Mouse (Mus musculus): ENCODE results near the gene Wfdc11. TPM values are rescaled to one million over a fixed set of nuclear protein-coding genes. Genes with fewer than 3 reads are reported as not detected.

Gene Wfdc11
- polyA plus RNA-seq, 1 experiment = not detected

DNA sequence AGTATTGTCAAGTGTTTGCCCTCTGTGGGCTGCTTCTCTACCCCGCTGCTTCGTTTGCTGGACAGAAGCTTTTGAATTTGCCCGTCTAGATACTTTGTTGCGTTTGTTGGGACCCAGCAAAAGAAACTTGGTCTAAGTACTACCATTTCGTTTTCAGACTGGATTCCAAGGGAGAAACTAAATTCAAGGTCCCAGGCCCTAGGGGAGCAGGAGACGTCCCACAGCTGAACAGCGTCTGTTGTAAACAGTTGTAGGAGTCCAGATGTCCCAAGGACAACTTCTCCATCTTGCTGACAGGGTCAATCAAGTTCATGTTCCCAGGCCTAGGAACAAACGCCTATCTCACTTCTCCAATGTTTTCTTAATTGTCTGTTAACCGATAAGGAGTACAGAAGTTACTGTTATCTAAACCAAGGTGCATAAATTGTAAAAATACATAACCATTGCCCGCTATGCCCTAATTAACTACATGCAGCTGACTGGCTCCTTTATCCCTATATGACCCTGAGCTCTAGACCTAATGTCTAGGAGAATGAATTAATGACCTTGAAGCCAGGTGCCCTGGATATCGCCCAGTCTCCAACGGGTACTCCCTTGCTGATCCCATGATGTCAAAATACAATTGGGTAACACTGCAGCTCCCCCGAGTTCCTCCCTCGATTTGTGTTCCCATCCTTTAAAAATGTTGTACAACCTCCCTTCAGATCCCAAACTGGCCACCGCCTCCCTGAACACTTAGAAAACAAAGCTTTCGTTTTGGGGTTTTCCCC lies 3.2 kb upstream of the Wfdc11 start:
- TF ChIP-seq CTCF (IDR thresholded peaks at IDR 0.05; ENCODE audit: borderline replicate concordance, control insufficient read depth, extremely low read depth, insufficient read depth, low read length, poor library complexity) = no peak
- no peak for TF ChIP-seq POLR2A (IDR thresholded peaks at IDR 0.05; ENCODE audit: control insufficient read depth, extremely low read depth, insufficient read depth, low read length, poor library complexity)
- H3K4me3 ChIP-seq (ENCODE audit: control insufficient read depth, insufficient read depth, low read length) = no peak overlapping the region
- H3K27me3 ChIP-seq (ENCODE audit: control insufficient read depth, insufficient read depth, low read length) = no peaks in the 10 kb centered on the region
- H3K36me3 ChIP-seq (ENCODE audit: control insufficient read depth, insufficient read depth, low read length) = no peaks in the 10 kb centered on the region
- peaks cover 9% of the 10 kb centered on the region for H3K4me1 ChIP-seq (replicated peaks; ENCODE audit: control insufficient read depth, insufficient read depth, low read length)
- WGBS = 96% methylated on average over 16 of the region's 16 CpGs
- H3K27ac ChIP-seq (ENCODE audit: control insufficient read depth, insufficient read depth, low read length) = no peak overlapping the region
- DNase-seq = no peak

DNA sequence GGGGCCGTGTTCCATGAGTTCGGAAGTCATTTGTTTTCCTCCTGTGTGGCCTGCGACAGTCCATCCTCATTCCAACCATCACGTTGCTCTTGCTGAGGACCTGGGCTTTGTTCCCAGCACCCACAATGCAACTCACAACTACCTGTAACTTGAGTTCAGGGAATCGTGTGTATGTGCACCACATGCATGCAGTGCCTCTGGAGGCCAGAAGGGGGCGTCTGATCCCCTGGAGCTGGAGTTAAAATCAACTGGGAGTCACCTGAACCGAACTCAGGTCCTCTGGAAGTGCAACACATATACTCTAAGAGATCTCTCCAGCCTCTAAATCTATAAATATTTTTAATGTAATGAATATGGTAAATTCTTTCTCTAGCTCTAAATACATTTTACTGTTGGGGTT lies 2.2 kb upstream of the Wfdc11 start:
- peaks cover 8% of the 10 kb centered on the region for H3K4me1 ChIP-seq (replicated peaks; ENCODE audit: control insufficient read depth, insufficient read depth, low read length)
- H3K27me3 ChIP-seq (ENCODE audit: control insufficient read depth, insufficient read depth, low read length) = no peaks in the 10 kb centered on the region
- H3K36me3 ChIP-seq (ENCODE audit: control insufficient read depth, insufficient read depth, low read length) = no peaks in the 10 kb centered on the region
- H3K4me3 ChIP-seq (ENCODE audit: control insufficient read depth, insufficient read depth, low read length) = no peak overlapping the region
- DNase-seq = no peak
- TF ChIP-seq POLR2A (IDR thresholded peaks at IDR 0.05; ENCODE audit: control insufficient read depth, extremely low read depth, insufficient read depth, low read length, poor library complexity) = no peak
- TF ChIP-seq CTCF (IDR thresholded peaks at IDR 0.05; ENCODE audit: borderline replicate concordance, control insufficient read depth, extremely low read depth, insufficient read depth, low read length, poor library complexity) = no peak
- 84% methylated on average over 7 of the region's 7 CpGs for WGBS
- H3K27ac ChIP-seq (ENCODE audit: control insufficient read depth, insufficient read depth, low read length) = no peak overlapping the region

DNA sequence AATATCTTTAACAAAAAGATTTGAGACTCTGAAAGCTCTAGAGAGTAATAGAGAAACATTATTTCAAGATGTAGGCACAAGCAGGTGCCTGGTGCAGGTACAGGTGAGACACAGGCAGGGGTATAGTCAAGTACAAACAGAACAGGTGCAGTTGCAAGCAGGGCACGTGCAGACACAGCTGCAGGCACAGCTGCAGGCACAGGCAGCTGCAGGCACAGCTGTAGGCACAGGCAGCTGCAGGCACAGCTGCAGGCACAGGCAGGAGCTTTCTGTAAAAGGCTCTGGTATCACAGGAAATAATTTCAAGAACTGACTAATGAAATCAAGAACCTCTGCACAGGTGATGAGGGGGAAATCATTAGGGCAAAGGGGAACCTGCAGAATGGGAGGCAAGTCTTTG lies 2.9 kb downstream of the Wfdc11 start:
- no peak for TF ChIP-seq CTCF (IDR thresholded peaks at IDR 0.05; ENCODE audit: borderline replicate concordance, control insufficient read depth, extremely low read depth, insufficient read depth, low read length, poor library complexity)
- no peak for TF ChIP-seq POLR2A (IDR thresholded peaks at IDR 0.05; ENCODE audit: control insufficient read depth, extremely low read depth, insufficient read depth, low read length, poor library complexity)
- DNase-seq = no peak
- no peaks in the 10 kb centered on the region for H3K36me3 ChIP-seq (ENCODE audit: control insufficient read depth, insufficient read depth, low read length)
- no peak overlapping the region for H3K27ac ChIP-seq (ENCODE audit: control insufficient read depth, insufficient read depth, low read length)
- H3K4me3 ChIP-seq (ENCODE audit: control insufficient read depth, insufficient read depth, low read length) = no peak overlapping the region
- H3K27me3 ChIP-seq (ENCODE audit: control insufficient read depth, insufficient read depth, low read length) = no peaks in the 10 kb centered on the region
- whole genome bisulfite sequencing = 30% methylated on average over 1 of the region's 1 CpGs
- no peaks in the 10 kb centered on the region; the same call in 1 of the 2 replicates for H3K4me1 ChIP-seq (replicated peaks; ENCODE audit: control insufficient read depth, insufficient read depth, low read length)

DNA sequence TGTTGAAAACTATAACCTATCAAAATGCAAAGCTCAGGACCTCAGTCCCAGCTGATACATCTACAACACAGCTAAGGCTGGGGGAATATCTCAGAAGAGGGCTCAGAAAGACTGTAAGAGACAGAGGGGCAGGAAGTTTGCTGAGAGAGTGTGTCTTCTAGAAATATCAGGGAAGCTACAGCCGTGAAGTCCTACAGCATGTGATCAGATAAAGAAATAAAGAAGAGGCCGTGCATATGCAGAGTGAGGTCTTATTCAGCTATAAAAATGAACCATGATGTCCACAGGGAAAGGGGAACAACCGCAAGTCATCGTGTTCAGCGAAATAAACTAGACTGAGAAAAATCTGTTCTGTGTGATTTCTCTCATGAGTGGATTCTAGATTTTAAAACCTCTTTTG lies 3.6 kb downstream of the Wfdc11 start:
- Histone ChIP-seq H3K4me1 (replicated peaks; ENCODE audit: control insufficient read depth, insufficient read depth, low read length) (no peaks in the 10 kb centered on the region; the same call in 1 of the 2 replicates), H3K27me3 (ENCODE audit: control insufficient read depth, insufficient read depth, low read length) (no peaks in the 10 kb centered on the region), H3K36me3 (ENCODE audit: control insufficient read depth, insufficient read depth, low read length) (no peaks in the 10 kb centered on the region), H3K4me3 (ENCODE audit: control insufficient read depth, insufficient read depth, low read length) (no peak overlapping the region), H3K27ac (ENCODE audit: control insufficient read depth, insufficient read depth, low read length) (no peak overlapping the region)
- no peak for TF ChIP-seq CTCF (IDR thresholded peaks at IDR 0.05; ENCODE audit: borderline replicate concordance, control insufficient read depth, extremely low read depth, insufficient read depth, low read length, poor library complexity)
- no peak for TF ChIP-seq POLR2A (IDR thresholded peaks at IDR 0.05; ENCODE audit: control insufficient read depth, extremely low read depth, insufficient read depth, low read length, poor library complexity)
- DNase-seq = no peak
- 77% methylated on average over 5 of the region's 5 CpGs for WGBS

DNA sequence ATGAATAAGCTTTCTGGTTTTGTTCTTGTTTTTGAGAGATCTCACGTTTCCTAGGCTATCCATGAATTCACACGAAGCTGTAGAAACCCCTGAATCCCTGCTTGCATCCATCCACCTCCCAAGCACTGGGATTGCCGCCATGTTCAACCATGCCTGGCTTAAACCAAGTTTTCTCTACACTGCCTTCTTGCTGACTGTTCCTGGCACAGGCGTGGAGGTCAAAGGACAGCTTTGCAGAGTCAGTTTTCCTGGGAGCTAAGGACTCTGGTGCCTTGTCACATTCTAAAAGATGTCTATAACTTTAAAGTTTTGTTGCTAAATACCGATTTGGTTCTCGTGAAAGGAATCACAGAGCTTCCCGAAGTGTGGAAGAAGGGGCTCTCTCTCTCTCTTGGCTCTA lies 9.0 kb downstream of the Wfdc11 start:
- Histone ChIP-seq H3K36me3 (ENCODE audit: control insufficient read depth, insufficient read depth, low read length) (no peaks in the 10 kb centered on the region), H3K27me3 (ENCODE audit: control insufficient read depth, insufficient read depth, low read length) (no peaks in the 10 kb centered on the region), H3K27ac (ENCODE audit: control insufficient read depth, insufficient read depth, low read length) (no peak overlapping the region), H3K4me3 (ENCODE audit: control insufficient read depth, insufficient read depth, low read length) (no peak overlapping the region), H3K4me1 (replicated peaks; ENCODE audit: control insufficient read depth, insufficient read depth, low read length) (no peaks in the 10 kb centered on the region)
- TF ChIP-seq CTCF (IDR thresholded peaks at IDR 0.05; ENCODE audit: borderline replicate concordance, control insufficient read depth, extremely low read depth, insufficient read depth, low read length, poor library complexity) (no peak), POLR2A (IDR thresholded peaks at IDR 0.05; ENCODE audit: control insufficient read depth, extremely low read depth, insufficient read depth, low read length, poor library complexity) (no peak)
- no peak for DNase-seq
- WGBS = 93% methylated on average over 7 of the region's 7 CpGs

DNA sequence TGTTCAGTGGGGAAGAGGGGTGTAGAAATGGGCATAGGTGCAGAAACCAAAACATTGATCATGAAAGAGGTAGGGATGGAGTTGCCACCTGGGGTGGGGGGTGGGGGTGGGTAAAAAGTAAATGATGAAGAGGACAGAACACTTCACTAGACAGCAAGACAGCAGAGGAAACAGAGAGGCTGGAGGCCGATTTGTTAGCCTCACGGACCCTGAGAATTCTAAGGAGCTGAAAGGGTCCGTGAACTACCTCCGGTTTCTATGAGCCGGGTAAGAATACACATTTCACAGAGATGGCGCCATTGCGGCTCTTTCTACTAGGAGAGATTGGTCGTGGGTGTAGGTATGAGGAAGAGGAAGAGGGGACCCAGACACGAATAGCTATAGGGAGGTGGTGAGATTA lies 17.4 kb downstream of the Wfdc11 start, which contains the start of gene Wfdc9:
Wfdc9 (minus strand) TSS at position 101 of the 400 bp plus-strand sequence.
- WGBS = 74% methylated on average over 9 of the region's 9 CpGs
- H3K4me1 ChIP-seq (replicated peaks; ENCODE audit: control insufficient read depth, insufficient read depth, low read length) = no peaks in the 10 kb centered on the region
- H3K27me3 ChIP-seq (ENCODE audit: control insufficient read depth, insufficient read depth, low read length) = no peaks in the 10 kb centered on the region

More for the DNA sequence above, 17.4 kb downstream of the Wfdc11 start, which contains the start of gene Wfdc9:
- TF ChIP-seq POLR2A (IDR thresholded peaks at IDR 0.05; ENCODE audit: control insufficient read depth, extremely low read depth, insufficient read depth, low read length, poor library complexity) (no peak), CTCF (IDR thresholded peaks at IDR 0.05; ENCODE audit: borderline replicate concordance, control insufficient read depth, extremely low read depth, insufficient read depth, low read length, poor library complexity) (no peak)
- H3K36me3 ChIP-seq (ENCODE audit: control insufficient read depth, insufficient read depth, low read length) = no peaks in the 10 kb centered on the region
- H3K4me3 ChIP-seq (ENCODE audit: control insufficient read depth, insufficient read depth, low read length) = no peak within 1 kb of the TSS
- DNase-seq = no peak
- H3K27ac ChIP-seq (ENCODE audit: control insufficient read depth, insufficient read depth, low read length) = no peak within 1 kb of the TSS

All from thymus, adult 2 months (tissue).